Mouse (Mus musculus) limb, embryonic 15.5 days (tissue): ENCODE results near the gene Zfp384. TPM values are rescaled to one million over a fixed set of nuclear protein-coding genes. Genes with fewer than 3 reads are reported as not detected.

Experiments used
- polyA plus RNA-seq: library from polyadenylated mRNA; unstranded; fragments of >200 nt; fragmentation: Nextera tagmentation; extraction: Ambion mirVana; gene quantifications from 2 replicates; pipeline ENCODE4 v1.2.1, GENCODE M21; 2015

Gene Zfp384
- polyA plus RNA-seq, 1 experiment from 2014 or later: 17.9 TPM

Other genes with a start within 250 kb of the Zfp384 start
- gene Eno2, start 239.5 kb upstream of the Zfp384 start, polyA plus RNA-seq: 7.9 and 9.1 TPM in 2 replicates
- 0.36 and 0.83 TPM in 2 replicates for gene Lrrc23, start 229.4 kb upstream of the Zfp384 start, polyA plus RNA-seq
- gene Spsb2, start 200.5 kb upstream of the Zfp384 start, polyA plus RNA-seq: 14.1 and 15.5 TPM in 2 replicates
- 940 and 1,131 TPM in 2 replicates for gene Tpi1, start 194.8 kb upstream of the Zfp384 start, polyA plus RNA-seq
- gene Usp5, start 179.7 kb upstream of the Zfp384 start, polyA plus RNA-seq: 134 and 136 TPM in 2 replicates
- gene Cdca3, start 179.6 kb upstream of the Zfp384 start, polyA plus RNA-seq: 124 and 141 TPM in 2 replicates
- 0.96 and 3.2 TPM in 2 replicates for gene Gnb3, start 168.9 kb upstream of the Zfp384 start, polyA plus RNA-seq
- 43.7 and 62.3 TPM in 2 replicates for gene P3h3, start 151.4 kb upstream of the Zfp384 start, polyA plus RNA-seq
- 1.6 and 2.9 TPM in 2 replicates for gene Gpr162, start 145.2 kb upstream of the Zfp384 start, polyA plus RNA-seq
- 0.24 and 0.31 TPM in 2 replicates for gene Cd4, start 120.9 kb upstream of the Zfp384 start, polyA plus RNA-seq
- 2.3 TPM in 2 replicates for gene Lag3, start 97.4 kb upstream of the Zfp384 start, polyA plus RNA-seq
- 241 and 331 TPM in 2 replicates for gene Ptms, start 89.0 kb upstream of the Zfp384 start, polyA plus RNA-seq
- 352 and 365 TPM in 2 replicates for gene Mlf2, start 77.8 kb upstream of the Zfp384 start, polyA plus RNA-seq
- gene Cops7a, start 43.6 kb upstream of the Zfp384 start, polyA plus RNA-seq: 146 and 160 TPM in 2 replicates
- 20.8 and 21.3 TPM in 2 replicates for gene Pianp, start 12.5 kb upstream of the Zfp384 start, polyA plus RNA-seq
- 141 and 146 TPM in 2 replicates for gene Ing4, start 30.6 kb downstream of the Zfp384 start, polyA plus RNA-seq
- 9.9 and 12.4 TPM in 2 replicates for gene Acrbp, start 40.5 kb downstream of the Zfp384 start, polyA plus RNA-seq
- gene Lpar5, start 58.8 kb downstream of the Zfp384 start, polyA plus RNA-seq: 6.5 and 6.6 TPM in 2 replicates
- gene Chd4, start 86.8 kb downstream of the Zfp384 start, polyA plus RNA-seq: 66.7 TPM in 2 replicates
- 54.4 and 58.0 TPM in 2 replicates for gene Nop2, start 122.8 kb downstream of the Zfp384 start, polyA plus RNA-seq
- gene Iffo1, start 136.1 kb downstream of the Zfp384 start, polyA plus RNA-seq: 26.6 and 46.8 TPM in 2 replicates
- 1,547 and 1,728 TPM in 2 replicates for gene Gapdh, start 157.3 kb downstream of the Zfp384 start, polyA plus RNA-seq
- 86.4 and 87.0 TPM in 2 replicates for gene Ncapd2, start 182.6 kb downstream of the Zfp384 start, polyA plus RNA-seq
- gene Mrpl51, start 182.7 kb downstream of the Zfp384 start, polyA plus RNA-seq: 210 and 220 TPM in 2 replicates
- 4.8 and 4.9 TPM in 2 replicates for gene Vamp1, start 206.4 kb downstream of the Zfp384 start, polyA plus RNA-seq
- 4.9 and 5.7 TPM in 2 replicates for gene Tapbpl, start 222.7 kb downstream of the Zfp384 start, polyA plus RNA-seq
- gene Cd27, start 227.9 kb downstream of the Zfp384 start, polyA plus RNA-seq: 1.5 and 3.2 TPM in 2 replicates